Mouse (Mus musculus): ENCODE measurements at regions not wholly inside any gene's neighbourhood (a gene's known extent, or its start where the extent isn't known, plus 50 kb on each side); places are given as distances from the start of the nearest gene placed in this dataset.

GRCm38 (mm10) chr6:93075011-93075410 lies 131.7 kb upstream of the Adamts9 start:
- TF ChIP-seq CTCF (conservative IDR thresholded peaks at IDR 0.05; ENCODE audit: low read length) (no peak), NANOG (IDR thresholded peaks at IDR 0.05; ENCODE audit: borderline replicate concordance, low read length) (no peak)
